Mouse (Mus musculus) adrenal gland, postnatal 36 days (tissue): ENCODE results near the gene Rhcg. TPM values are rescaled to one million over a fixed set of nuclear protein-coding genes. Genes with fewer than 3 reads are reported as not detected.

Source experiments
- DNase-seq, 2 experiments: peaks; one replicate each; pipeline ENCODE4 v3.0.0; 2021; ENCODE audit warnings: mixed read lengths in 1 of 2
- total RNA-seq, 2 experiments: library from RNA; stranded (reverse); gene quantifications; 2 replicates each; pipeline ENCODE4 v1.2.3; 2021

Rhcg gene
- total RNA-seq, 2 experiments from 2014 or later: 16.5 to 56.2 TPM

DNA sequence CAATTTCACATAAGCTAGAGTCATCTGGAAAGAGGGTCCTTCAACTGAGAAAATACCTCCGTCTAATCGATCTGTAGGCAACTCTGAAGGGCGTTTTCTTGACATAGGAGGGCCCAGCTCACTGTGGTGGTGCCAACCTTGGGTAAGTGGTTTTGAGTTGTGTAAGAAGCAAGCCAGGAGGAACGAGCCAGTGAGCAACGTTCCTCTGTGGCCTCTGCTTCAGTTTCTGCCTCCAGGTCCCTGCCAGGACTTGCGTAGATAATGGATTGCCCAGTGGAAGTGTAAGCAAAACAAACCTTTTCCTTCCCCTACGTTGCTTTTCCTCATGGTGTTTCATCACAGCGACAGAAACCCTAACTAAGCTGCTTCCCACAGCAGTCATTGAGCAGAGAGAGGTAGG, 15.5 kb downstream of the Rhcg start:
- no peak for DNase-seq

DNA sequence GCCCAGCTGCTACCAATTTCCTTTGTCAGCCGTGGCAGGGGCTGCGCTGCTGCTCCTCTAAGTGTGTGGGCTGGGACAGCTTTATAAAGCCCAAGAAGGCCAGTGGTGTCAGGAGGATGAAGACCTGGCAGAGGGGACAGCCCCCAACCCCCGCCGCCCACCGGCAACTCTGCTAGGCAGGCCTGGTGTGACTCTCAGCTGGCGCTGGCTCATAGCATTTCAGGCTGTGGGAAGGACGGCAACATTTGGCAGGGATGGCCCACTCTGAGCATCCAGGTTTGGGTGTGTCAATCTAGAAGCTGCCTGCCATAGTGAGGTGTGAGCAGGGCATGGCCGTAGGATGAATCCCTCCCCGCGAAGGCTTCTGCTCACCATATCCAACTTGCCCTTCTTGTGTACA, 17.3 kb downstream of the Rhcg start:
- no peak for DNase-seq

DNA sequence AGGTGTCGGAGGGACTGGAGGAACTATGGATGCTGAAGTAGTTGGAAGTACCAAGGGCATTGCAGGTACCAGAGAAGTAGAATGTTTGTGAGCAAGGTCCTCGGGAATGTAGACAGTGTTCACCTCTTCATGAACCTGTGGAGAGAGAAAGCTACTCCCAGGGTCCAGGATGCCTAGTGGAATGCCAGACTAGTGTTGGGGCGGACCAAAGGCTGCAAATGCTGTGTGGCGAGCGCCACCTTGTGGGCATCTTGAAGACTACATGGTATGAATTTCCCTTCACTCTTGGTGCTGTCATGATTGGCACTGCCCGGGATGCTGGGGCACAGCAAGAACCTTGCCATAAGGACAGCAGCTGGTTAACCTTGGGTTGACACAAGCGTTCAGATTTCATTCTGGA, 22.6 kb downstream of the Rhcg start:
- peak; percentile 70 to 76 for DNase-seq

DNA sequence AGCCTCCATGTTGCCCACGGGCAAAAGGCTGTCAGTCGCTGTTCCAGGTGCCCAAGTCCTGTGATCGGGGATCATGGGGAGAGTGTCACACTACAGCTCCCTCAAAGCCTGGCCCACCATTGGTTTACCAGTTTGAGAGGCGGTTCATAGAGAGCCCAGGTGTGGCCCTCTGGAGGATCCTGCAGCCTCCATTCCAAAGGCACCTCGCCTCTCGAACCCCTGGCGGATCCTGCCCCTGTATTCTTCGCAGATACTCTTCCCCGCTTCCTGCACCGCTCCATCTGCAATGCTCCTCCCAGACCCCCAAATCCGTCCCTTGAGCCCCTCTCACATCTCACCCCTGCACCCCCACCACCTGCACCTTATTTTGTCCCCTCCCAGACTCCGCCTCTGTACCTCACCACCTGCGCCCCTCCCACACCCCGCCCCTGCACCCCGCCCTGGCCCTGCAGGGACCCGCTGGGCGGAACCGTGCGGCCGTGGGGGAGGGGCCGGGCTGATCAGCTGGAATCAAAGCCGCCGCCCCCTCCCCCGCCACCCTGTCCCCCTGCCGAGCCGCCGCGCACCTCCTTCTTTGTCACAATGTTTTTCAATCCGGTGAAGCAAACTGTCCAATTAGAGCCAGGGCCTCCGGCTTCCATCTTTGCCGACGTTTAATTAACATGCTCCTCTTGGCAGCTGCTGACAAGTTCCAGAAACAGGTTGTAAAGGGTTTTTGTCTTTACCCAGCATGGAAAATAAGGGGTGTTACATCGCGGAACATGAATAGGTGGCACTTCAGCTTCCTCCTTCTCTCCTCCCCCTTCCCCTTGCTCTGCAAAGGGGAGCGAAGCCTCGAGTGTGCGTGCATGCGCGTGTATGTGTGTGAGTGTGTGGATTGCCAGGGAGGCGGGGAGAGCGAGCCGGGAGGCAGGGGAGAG, 25.4 kb downstream of the Rhcg start:
- DNase-seq: peak in 1 of 2 experiments; percentile 33

DNA sequence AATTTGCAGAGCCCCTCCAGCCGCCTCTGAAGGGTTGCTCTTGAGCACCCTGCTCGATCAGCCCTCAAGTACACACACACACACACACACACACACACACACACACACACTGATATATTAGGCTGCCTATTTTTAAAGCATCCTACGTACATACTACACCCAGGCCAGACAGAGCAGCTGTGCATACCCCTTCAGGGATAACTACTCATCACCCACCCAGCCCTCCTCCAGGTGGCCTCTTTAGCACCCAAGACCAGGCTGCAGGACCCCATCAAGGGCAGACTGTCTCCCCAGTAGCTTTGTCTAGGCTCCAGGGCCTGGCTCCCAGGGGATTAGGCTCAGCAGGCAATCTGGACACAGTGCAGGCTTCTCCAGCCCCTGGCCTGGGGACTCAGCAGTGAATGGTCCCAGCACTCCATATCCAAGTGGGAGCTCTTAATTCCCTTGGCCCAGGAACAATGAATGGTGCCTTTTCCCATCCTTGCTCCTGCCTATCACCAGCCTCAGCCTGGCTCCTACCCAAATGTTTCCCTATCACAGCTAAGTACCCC, 26.8 kb downstream of the Rhcg start:
- no peak for DNase-seq

DNA sequence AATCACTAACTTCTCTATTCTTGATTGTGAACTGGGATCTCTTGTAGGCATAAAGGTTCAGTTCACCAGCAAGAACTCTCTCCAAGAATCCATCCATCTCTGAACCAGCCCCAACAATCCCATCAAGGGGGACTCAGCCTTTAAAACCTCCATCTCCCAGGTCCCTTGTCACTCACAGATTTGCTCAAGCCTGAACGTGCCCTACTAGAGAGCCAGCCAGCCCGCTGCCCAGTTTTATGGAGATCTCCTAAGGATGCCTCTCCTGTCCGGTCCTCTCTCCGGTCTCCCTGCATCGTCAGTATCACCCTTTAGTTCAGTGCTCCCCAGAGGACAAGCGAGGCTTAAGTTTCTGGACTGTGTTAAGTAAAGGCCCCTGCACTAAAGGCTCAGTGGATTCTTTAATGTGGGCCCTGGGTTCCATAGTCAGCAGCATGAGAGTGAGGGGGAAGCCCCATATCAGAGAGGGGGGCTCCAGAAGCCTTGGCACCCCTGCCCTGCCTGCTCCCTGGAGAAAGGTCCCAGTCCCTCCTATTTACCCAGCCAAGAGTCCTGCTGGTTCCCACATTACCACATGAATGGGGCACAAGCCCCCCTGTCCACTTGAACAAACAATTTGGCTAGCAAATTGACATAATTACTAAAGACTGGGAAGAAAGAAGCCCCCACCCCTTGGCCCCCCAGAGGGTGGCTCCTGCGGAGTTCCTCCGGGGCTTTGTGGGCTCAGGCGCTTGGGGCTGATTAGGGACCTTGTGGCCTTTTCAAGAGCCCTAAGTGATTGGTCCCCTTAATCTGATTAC, 27.5 kb downstream of the Rhcg start:
- DNase-seq: no peak

DNA sequence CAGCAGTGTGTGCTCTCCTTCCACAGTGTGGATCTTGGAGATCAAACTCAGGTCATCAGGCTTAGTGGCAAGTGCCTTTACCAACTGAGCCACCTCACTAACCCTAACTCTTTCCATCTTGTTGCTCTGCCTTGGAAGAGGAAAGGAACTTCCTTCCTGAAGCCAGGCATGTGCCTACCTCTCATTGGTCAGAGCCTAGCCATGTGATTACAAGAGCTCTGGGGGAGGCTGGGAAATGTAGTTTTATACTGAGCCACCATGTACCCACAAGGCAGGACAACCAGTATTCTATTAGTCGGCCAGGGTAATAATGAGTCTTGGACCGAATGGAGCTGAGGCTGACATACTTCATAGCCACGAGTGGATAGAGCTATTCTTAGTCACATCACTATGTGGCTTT, 29.2 kb downstream of the Rhcg start:
- no peak for DNase-seq

DNA sequence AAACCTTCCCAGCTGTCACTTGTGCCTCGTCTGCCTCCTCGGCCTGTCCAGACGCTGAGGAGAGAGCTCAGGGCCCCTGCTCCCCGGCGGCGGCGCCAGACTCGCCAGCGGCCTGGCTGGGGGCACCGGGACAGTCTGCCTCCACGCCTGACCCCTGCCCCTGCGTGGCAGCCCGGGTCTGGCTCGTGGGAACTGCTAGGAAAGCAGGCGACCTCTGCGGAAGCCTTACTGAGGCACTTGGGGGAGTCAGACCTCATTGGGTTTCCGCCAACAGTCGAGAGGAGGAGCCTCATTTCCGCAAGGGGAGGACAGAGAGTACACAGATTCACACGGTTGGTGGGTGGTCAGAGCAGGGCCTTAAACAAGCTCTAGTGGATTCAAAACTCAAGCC, 38.6 kb downstream of the Rhcg start:
- DNase-seq: no peak

DNA sequence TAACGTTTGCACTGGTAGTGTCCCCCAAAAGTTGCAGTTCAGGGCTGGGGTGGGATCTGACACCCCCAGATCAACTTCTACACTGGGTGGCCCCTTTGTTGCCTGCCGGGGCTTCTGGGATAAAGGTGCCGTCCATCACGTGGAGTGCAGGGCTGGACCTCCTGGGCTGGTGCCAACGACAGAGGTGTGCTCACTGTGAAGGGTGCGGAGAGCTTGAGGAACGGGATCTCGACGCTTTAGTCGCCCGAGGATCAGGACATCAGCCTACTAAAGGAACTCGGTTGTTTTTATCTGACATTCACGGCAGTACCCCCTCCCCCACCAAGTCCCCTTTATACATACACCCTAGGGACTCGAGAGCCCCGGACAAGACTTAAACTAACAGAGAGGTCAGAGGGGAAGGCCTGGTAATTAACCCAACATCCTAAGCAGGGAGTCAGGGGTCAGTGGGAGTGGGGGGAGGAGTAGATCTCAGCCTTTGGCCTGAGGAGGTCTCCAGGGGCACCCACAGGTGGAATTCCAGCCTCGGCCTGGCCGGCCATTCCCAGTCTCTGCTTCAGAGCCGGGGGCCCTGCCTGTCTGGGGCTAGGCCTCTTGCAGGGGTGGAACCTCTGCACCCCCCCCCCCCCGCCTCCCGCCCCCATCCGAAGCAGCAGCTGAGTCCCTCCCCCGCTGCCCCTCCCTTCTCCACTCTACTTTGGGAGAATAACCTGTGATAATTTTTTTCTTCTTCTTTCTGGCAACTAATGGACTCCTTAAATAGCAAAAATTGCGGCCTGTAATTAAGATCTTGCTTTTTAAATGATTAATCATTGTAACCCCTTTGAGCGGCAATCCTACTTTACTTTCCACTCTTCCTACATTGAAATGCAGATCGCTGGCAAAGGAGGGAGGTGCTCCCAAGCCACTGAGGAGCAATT, 39.3 kb downstream of the Rhcg start:
- no peak for DNase-seq

DNA sequence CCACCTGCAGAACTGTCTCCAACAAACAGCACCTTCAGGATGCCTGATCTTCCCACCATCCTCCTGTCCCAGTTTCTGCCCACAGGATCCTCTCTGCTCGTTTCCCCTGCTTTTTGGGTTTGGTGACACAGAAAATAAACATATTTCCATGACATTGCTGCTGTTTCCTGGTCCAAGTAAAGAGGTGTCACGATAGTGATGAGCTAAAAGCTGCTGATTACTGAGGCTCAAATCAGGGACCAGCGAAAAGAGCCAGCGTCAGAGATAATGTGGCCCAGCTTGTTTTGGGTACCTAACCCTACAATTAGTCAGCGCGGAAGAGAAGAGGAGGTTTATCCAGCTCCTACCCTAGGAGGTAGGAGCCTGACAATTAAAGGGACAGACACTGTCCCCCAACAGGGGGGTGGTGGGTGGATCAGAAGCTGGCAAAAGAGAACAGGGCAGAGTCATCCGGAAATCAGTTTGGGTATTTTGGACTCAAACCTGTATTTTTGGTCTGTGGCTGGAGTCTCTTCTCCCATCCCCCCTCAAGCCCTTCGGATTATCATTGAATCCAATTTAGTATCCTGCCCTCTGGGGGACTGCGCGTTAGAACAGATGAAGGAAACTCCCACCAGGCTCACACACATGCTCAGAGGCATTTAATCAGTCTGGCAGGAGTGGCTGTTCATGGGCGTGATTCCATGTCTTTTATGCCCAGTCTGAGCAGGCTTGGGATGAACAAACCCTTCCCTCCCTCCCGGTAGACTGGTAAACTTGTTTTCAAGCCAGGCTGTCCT, 40.2 kb downstream of the Rhcg start:
- DNase-seq: no peak

DNA sequence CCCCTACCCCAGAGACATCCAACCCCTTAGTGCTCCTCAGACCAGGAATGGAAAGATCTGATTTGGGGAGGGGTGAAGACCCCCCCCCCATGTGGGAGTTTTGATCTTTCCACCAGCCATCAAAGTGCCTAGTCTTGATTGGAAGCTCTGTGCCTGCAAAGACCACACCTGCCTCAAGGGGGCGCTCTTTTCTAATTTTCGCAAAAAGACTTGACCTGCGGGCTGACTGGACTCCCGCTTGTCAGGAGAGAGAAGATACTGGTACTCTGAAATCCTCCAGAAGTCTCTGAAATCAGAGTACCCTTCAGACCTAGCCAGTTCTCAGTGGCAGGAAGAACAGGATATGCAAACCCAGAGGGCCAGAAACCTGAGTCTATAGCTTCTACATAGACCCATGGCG, 40.8 kb downstream of the Rhcg start:
- peak; percentile 59 to 68 for DNase-seq

DNA sequence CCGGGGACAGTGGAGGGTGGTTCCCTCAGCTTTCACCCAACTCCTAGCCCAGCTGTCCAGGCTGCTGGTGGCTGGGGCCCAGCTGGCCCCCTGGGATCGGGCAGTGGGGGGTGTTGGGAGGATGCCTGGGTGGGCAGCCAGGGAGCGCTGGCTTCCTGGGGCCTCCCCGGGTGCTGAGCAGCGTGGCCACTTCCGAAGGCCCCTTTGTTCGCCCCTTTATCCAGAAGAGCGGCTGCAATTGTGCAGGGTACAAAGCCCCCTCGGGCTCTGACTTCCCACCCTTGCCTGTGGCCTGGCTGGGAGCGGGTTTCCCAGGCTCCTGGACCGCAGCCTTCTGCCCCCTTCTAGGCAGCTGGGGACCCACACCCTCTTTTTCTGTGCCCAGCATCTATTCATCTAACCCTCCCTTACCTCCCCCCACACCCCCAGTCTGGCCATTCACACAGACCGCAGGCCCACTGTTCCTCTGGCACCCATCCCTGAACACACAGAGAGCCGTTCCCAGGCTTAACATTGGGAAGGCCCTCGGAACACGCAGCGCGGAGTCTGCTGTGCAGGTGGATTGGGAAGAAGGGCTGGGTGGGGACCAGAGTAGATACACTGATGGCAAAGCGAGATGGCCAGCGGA, 45.2 kb downstream of the Rhcg start:
- DNase-seq: no peak

DNA sequence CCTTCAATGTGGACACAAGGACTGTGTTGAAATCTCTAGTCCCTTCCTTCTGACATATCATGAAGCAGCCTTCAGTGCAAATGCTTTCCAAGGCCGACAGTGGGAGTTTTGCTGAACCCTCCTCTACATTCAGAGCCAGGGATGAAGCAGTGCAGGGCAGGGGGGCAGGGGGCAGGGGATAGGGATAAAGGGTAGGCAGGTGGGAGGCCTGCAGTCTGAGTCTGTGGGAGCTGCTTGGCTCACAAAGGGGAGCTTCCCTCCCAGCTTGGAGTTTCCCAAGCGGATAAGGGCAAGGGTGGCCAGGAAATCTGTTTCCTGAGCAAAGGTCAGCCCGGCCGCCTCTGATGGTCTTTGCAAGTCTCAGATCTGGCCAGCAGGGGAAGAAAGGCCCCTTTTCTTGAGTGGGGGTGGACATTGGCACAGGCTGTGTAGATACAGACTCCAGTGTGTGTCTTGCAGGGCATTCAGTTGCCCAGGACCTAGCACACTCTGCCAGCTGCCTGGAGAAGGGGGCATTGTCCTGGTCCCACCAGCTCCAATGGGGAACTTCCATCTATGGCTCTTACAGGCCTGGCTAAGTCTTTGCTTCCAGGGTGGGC, 48.4 kb downstream of the Rhcg start:
- DNase-seq: peak in 1 of 2 experiments; percentile 38

DNA sequence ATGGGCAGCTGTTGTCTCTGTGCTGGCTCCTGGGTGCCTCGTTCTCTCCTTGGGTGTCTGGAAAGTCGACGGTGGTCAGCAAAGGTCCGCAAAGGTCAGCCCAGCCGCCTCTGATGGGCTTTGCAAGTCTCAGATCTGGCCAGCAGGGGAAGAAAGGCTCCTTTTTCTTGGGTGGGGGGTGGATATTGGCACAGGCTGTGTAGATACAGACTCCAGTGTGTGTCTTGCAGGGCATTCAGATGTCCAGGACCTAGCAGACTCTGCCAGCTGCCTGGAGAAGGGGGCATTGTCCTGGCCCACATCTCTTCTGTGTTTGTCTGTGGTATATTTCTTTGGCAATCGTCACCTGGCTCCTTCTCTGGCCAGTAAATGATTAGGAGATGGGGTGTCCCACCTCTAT, 49.2 kb downstream of the Rhcg start:
- DNase-seq: no peak

DNA sequence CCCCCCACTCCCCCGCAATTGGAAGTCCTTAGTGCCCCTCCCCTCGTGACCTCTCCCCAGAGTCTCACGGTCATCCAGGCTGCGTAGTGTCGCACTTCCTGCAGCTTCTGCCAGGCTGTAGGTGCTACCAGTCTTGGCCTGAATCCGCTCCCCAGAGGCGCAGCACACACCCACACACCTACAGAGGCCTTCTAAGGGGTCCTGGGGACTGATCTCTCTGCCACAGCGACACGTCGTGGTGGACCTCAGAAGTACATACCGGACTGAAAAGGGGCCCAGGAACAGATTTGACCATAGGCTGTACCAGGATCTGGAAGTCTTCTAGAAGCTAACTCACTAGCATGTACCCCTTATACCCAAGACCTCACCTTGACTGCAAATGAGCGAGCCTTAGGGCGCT, 53.8 kb downstream of the Rhcg start:
- DNase-seq: peak in 1 of 2 experiments; percentile 20

DNA sequence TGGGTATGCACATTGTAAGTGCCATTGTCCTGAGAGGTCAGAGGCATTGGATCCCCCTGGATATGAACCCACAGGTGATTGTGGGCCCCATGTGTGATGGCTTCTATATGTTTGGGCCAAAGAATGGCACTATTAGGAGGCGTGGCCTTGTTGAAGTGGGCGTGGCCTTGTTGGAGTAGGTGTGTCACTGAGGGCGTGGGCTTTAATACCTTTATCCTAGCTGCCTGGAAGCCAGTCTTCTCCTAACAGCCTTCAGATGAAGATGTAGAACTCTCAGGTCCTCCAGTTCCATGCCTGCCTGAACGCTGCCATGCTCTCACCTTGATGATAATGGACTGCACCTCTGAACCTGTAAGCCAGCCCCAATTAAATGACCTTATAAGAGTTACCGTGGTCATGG, 55.1 kb downstream of the Rhcg start:
- no peak for DNase-seq

DNA sequence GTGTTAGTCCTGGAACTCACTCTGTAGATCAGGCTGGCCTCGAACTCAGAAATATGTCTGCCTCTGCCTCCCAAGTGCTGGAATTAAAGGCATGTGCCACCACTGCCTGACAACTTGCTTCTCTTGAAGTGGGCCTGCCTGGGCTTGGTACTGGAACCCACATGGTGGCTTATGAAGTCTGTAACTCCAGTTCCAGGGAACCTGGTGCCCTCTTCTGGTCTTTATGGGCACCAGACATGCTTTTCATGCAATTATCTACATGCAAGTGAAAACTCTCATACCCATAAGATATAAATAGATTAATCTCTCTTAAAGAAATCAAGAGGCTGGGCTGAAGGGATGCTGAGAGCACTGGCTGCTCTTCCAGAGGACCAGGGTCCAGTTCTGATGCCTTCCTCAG, 58.8 kb downstream of the Rhcg start:
- DNase-seq: no peak

DNA sequence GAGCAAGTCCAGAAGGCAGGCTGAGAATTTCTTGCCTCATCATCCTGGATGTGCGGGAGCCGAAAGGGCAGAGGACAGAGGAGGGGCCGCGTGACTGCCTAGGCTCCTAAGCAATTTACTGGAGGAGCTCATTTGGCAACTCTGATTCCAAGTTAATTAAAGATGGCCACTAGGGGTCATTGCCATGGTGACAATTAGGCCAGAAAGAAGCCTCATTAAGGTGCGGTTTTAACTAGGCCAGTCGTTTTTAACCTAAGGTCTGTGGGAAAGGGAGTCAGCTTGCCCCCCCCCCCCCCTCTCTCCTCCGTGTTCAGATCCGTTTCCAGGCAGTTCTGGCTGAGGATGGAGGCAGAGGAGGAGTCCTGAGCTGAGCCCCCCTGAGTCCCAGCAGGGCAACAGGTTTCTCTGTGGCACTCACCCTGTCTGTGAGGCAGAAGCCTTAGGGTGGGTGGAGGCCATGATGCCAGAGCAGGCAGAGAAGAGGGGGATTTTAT, 59.7 kb downstream of the Rhcg start:
- no peak for DNase-seq

DNA sequence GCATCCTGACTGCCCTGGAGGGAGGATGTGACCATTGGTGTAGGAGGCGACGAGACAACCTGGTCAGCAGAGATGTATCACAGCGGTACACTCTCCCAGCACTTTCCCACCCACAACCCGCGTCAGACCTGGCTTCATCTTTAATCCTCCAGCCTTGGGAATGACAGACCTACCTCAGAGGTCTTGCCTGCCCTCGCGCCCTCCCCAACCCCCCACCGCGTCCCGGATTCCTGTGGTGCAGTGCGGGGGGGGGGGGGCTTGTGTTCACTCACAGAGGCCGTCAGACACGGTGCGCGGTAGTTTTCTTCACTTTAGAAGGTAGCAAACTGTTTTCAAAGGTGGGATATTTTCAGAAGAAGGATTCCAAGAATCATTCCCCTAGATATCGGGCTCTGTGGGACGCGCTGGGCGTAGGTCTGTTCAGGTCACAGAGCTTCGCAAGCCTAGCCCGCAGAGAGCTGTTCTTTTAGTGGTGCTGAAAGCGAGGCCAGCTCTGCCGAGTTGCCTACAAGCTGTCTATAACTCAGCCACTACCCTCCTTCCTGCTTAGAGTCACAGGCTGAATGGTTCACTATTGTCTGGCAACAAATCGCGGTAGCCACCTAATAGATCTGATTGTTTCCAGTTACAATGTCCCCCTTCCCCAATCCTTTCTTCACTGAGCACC, 62.0 kb downstream of the Rhcg start:
- DNase-seq: peak; percentile 35 to 56
